Mouse (Mus musculus): ENCODE results near the gene Rpl37a. TPM values are rescaled to one million over a fixed set of nuclear protein-coding genes. Genes with fewer than 3 reads are reported as not detected.

Rpl37a gene
- 1,850 and 1,937 TPM in 2 replicates for polyA plus RNA-seq (2015; fragmentation: Nextera tagmentation; extraction: Ambion mirVana)

DNA sequence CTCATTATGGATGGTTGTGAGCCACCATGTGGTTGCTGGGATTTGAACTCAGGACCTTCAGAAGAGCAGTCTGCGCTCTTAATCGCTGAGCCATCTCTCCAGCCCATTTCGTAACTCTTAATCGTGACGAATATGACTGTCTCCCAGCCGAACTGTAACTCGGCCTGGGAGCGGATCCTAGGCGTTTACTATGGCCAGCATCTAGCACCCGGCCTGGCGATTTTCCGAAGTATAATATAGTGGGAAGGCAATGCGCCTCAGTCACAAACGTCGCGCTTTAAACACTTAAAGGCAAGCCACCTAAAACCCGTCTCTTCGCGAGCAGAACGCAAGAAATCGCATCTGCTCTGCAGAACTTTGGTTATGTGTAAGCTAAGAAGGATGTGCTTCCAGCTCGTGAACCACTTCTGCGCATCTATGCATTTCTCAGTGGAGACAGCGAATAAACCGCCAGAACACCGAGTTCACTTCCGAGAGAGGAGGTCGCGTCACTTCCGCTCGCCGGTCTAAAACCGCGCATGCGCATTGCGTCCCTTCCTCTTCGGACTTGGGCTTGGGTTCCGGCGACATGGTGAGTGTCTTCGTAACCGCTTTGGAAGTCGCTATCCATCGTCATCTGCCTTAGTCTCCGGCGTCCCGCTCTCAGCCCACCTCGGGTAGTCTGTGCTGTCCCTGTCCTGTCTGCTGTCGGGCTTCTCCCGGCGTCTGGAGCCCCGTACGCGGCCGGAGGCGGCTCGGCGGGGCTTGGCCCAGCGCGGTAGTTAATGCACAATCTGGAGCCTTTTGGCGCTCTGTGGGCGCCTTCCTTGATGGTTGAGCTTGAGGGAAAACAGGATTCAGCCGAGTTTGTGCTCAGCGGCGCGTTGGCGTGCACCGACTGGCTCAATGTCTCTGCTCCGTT lies at the start of gene Rpl37a:
TSS of gene Rpl37a (plus strand) at position 538 of the 901 bp plus-strand sequence.
- peak; percentile 95 for ATAC-seq (ENCODE audit: low read depth)
- H3K4me2 ChIP-seq (ENCODE audit: low read depth, low read length), result peak within 1 kb of the TSS; percentile 66
- 3% methylated on average over 68 of the region's 68 CpGs for WGBS

DNA sequence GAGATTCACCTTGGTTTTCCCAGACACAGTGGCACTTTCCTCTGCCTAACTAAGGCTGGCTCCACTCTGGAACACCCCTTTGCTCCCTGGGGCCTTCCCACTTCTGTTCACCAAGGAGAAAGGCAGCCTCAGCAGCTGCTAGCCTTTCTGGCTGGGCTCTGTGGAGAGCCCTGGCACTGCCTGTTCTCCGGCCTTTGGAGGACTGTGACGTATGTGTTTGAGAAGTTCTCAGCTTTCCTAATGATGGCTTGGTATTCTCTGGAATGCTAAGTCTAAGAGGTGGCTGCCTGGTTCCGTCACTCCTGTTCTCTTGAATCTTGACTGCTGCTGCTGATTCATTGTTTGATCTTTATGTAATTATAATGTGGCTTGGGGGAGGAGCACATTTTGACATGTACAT lies 38.0 kb upstream of the Rpl37a start:
- peak; percentile 95 for ATAC-seq (ENCODE audit: low read depth)
- WGBS, result 16% methylated on average over 3 of the region's 3 CpGs
- H3K4me3 ChIP-seq (ENCODE audit: low read length), result no peak overlapping the region
- H3K9ac ChIP-seq (ENCODE audit: low read length), result no peak overlapping the region
- H3K4me1 ChIP-seq (replicated peaks; ENCODE audit: control insufficient read depth, insufficient read depth, low read length), result no peaks in the 10 kb centered on the region
- H3K27ac ChIP-seq (ENCODE audit: low read length), result peak overlapping the region; percentile 44; the same call in 1 of the 2 replicates
- no peak overlapping the region for H3K4me2 ChIP-seq (ENCODE audit: low read depth, low read length)
- H3K9me3 ChIP-seq (ENCODE audit: control insufficient read depth, low read length), result no peaks in the 10 kb centered on the region
- H3K36me3 ChIP-seq (ENCODE audit: control insufficient read depth, insufficient read depth, low read length), result no peaks in the 10 kb centered on the region
- H3K27me3 ChIP-seq (ENCODE audit: control insufficient read depth, insufficient read depth, low read depth, low read length), result no peaks in the 10 kb centered on the region

More for the DNA sequence above, at the start of gene Rpl37a:
- peaks cover 12% of the 10 kb centered on the region for H3K4me1 ChIP-seq (replicated peaks; ENCODE audit: control insufficient read depth, insufficient read depth, low read length)
- H3K27me3 ChIP-seq (ENCODE audit: control insufficient read depth, insufficient read depth, low read depth, low read length), result no peaks in the 10 kb centered on the region
- peak within 1 kb of the TSS; percentile 93 for H3K27ac ChIP-seq (ENCODE audit: low read length)
- H3K36me3 ChIP-seq (ENCODE audit: control insufficient read depth, insufficient read depth, low read length), result peaks cover 13% of the 10 kb centered on the region; the same call in 1 of the 2 replicates
- peak within 1 kb of the TSS; percentile 93 for H3K9ac ChIP-seq (ENCODE audit: low read length)
- H3K4me3 ChIP-seq (ENCODE audit: low read length), result peak within 1 kb of the TSS; percentile 80
- H3K9me3 ChIP-seq (ENCODE audit: control insufficient read depth, low read length), result no peaks in the 10 kb centered on the region

DNA sequence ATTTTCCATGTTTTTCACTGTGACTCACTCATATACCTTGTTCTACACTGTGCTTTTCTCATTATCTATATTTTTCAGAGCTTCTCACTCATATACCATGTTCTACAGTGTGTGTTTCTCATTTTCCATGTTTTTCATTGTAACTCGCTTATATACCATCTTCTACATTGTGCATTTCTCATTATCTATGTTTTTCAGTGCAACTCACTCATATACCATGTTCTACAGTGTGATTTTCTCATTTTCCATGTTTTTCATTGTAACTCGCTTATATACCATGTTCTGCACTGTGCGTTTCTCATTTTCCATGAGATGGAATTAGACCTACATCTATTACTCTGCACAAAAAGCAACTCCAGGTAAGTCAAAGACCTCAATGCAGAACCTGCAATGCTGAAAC lies 14.8 kb upstream of the Rpl37a start:
- no peak for ATAC-seq (ENCODE audit: low read depth)
- H3K27me3 ChIP-seq (ENCODE audit: control insufficient read depth, insufficient read depth, low read depth, low read length), result no peaks in the 10 kb centered on the region
- H3K4me1 ChIP-seq (replicated peaks; ENCODE audit: control insufficient read depth, insufficient read depth, low read length), result no peaks in the 10 kb centered on the region
- no peaks in the 10 kb centered on the region for H3K9me3 ChIP-seq (ENCODE audit: control insufficient read depth, low read length)
- H3K36me3 ChIP-seq (ENCODE audit: control insufficient read depth, insufficient read depth, low read length), result no peaks in the 10 kb centered on the region
- 53% methylated on average over 3 of the region's 3 CpGs for WGBS
- no peak overlapping the region for H3K27ac ChIP-seq (ENCODE audit: low read length)
- no peak overlapping the region for H3K4me2 ChIP-seq (ENCODE audit: low read depth, low read length)
- H3K4me3 ChIP-seq (ENCODE audit: low read length), result no peak overlapping the region
- no peak overlapping the region for H3K9ac ChIP-seq (ENCODE audit: low read length)

DNA sequence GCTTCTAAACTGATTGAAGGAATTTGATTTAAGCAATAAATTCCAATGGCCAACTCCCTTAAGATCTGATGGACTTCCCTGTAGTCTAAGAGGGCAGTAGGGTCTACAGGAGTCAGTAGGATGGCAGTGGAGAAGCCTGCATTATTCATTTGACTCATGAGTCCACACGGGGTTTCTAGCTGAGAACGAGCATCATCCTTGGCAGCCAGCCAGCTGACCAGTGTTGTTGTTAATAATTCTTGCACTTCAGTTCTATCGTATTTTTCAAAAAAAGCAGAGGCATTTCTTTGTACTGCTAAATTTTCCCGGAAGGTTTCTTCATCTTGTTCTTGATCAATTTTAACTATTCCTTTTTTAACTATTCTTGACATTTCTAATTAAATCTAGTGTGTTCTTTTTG lies 12.4 kb upstream of the Rpl37a start:
- no peaks in the 10 kb centered on the region for H3K27me3 ChIP-seq (ENCODE audit: control insufficient read depth, insufficient read depth, low read depth, low read length)
- no peak overlapping the region for H3K4me2 ChIP-seq (ENCODE audit: low read depth, low read length)
- H3K36me3 ChIP-seq (ENCODE audit: control insufficient read depth, insufficient read depth, low read length), result no peaks in the 10 kb centered on the region
- H3K27ac ChIP-seq (ENCODE audit: low read length), result no peak overlapping the region
- no peak for ATAC-seq (ENCODE audit: low read depth)
- no peak overlapping the region for H3K9ac ChIP-seq (ENCODE audit: low read length)
- 26% methylated on average over 4 of the region's 4 CpGs for WGBS
- H3K4me1 ChIP-seq (replicated peaks; ENCODE audit: control insufficient read depth, insufficient read depth, low read length), result no peaks in the 10 kb centered on the region
- H3K4me3 ChIP-seq (ENCODE audit: low read length), result no peak overlapping the region
- H3K9me3 ChIP-seq (ENCODE audit: control insufficient read depth, low read length), result no peaks in the 10 kb centered on the region

DNA sequence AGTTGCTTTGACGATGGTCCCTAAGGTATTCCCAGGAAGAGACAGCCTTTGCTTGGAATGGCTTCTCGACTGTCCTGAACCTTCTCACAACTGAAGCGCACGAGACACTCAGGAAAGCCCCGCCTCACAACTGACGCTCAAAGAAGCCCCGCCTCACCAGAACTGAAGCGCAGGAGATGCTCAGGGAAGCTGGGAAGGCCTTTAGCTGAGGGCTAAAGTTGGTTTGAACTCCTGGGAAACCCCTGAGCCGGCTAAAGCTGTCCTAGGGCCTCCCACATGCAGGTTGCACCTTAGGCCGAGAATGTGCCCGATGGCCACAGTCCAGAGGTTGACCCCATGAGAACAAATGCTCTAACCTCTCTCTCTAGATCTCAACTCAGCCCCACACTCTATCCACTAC lies 10.6 kb upstream of the Rpl37a start, which contains the start of gene Ankar:
TSS of gene Ankar (minus strand) at position 101 of the 400 bp plus-strand sequence.
- no peak within 1 kb of the TSS for H3K27ac ChIP-seq (ENCODE audit: low read length)
- H3K9ac ChIP-seq (ENCODE audit: low read length), result no peak within 1 kb of the TSS
- H3K36me3 ChIP-seq (ENCODE audit: control insufficient read depth, insufficient read depth, low read length), result no peaks in the 10 kb centered on the region
- no peaks in the 10 kb centered on the region for H3K9me3 ChIP-seq (ENCODE audit: control insufficient read depth, low read length)
- ATAC-seq (ENCODE audit: low read depth), result no peak
- H3K4me2 ChIP-seq (ENCODE audit: low read depth, low read length), result no peak within 1 kb of the TSS
- H3K4me3 ChIP-seq (ENCODE audit: low read length), result no peak within 1 kb of the TSS
- 79% methylated on average over 11 of the region's 11 CpGs for WGBS
- no peaks in the 10 kb centered on the region for H3K27me3 ChIP-seq (ENCODE audit: control insufficient read depth, insufficient read depth, low read depth, low read length)
- H3K4me1 ChIP-seq (replicated peaks; ENCODE audit: control insufficient read depth, insufficient read depth, low read length), result no peaks in the 10 kb centered on the region

DNA sequence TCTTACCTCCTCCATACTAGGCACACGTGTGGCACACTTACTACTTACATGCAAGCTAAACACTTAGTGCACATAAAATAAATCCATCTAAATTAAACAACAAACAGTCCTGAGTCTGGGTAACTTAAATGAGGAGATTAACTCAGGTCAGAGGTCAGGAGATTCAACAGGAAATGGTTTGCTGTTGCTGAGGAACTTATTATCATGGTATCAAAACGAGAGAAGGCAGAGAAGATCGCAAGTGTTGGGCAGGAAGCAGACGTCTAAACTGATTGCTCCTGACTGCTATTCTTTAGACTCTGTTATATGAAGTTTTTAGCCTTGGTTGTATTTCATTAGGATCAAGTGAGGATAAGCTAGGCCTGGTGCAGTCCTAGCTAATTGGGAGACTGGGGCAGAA lies 3.6 kb upstream of the Rpl37a start:
- H3K9ac ChIP-seq (ENCODE audit: low read length), result no peak overlapping the region
- 50% methylated on average over 4 of the region's 4 CpGs for WGBS
- H3K4me1 ChIP-seq (replicated peaks; ENCODE audit: control insufficient read depth, insufficient read depth, low read length), result peaks cover 5% of the 10 kb centered on the region
- no peak overlapping the region for H3K4me3 ChIP-seq (ENCODE audit: low read length)
- H3K27ac ChIP-seq (ENCODE audit: low read length), result no peak overlapping the region
- no peak for ATAC-seq (ENCODE audit: low read depth)
- H3K4me2 ChIP-seq (ENCODE audit: low read depth, low read length), result no peak overlapping the region
- no peaks in the 10 kb centered on the region for H3K36me3 ChIP-seq (ENCODE audit: control insufficient read depth, insufficient read depth, low read length)
- H3K9me3 ChIP-seq (ENCODE audit: control insufficient read depth, low read length), result no peaks in the 10 kb centered on the region
- H3K27me3 ChIP-seq (ENCODE audit: control insufficient read depth, insufficient read depth, low read depth, low read length), result no peaks in the 10 kb centered on the region

DNA sequence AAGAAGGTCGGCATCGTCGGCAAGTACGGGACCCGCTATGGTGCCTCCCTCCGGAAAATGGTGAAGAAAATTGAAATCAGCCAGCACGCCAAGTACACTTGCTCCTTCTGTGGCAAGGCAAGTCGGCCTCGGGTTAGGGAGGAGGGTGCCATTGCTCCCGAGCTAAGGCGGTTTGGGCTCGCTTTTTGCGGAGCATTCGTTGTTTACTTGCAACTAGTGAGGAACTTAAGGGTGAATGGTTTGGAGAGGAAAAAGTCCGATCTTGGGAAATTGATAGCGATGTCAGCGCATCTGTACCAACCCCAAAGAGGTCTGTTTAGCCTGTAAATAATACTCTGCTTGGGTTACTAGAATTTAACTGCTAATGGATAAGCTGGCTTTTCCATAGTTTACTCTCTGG lies 594 bp downstream of the Rpl37a start:
- Histone ChIP-seq H3K27ac (ENCODE audit: low read length) (peak overlapping the region; percentile 93), H3K4me3 (ENCODE audit: low read length) (peak overlapping the region; percentile 80), H3K4me2 (ENCODE audit: low read depth, low read length) (peak overlapping the region; percentile 66), H3K9me3 (ENCODE audit: control insufficient read depth, low read length) (no peaks in the 10 kb centered on the region), H3K9ac (ENCODE audit: low read length) (peak overlapping the region; percentile 93), H3K4me1 (replicated peaks; ENCODE audit: control insufficient read depth, insufficient read depth, low read length) (peaks cover 12% of the 10 kb centered on the region), H3K27me3 (ENCODE audit: control insufficient read depth, insufficient read depth, low read depth, low read length) (no peaks in the 10 kb centered on the region), H3K36me3 (ENCODE audit: control insufficient read depth, insufficient read depth, low read length) (peaks cover 13% of the 10 kb centered on the region; the same call in 1 of the 2 replicates)
- no peak for ATAC-seq (ENCODE audit: low read depth)
- under 1% methylated on average over 17 of the region's 17 CpGs for WGBS

DNA sequence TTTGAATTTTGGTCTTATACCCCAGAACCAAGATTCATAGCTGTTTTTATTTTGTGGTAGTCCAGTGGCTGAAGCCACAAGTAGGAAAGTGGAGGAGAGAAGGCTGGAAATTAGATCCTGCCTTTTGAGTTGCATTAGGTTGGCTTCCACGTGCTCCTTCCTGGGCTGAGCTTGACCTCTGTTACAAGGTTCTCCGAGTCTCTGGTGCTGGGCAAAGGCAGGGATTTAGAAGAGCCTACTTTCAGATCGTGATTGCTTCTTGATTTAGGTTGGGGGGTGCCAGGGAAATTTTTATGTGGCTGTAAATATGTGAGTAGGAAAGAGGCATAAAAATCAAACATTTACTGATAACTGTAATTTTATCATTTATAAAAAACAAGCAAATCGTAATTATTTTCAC lies 3.5 kb downstream of the Rpl37a start:
- H3K9me3 ChIP-seq (ENCODE audit: control insufficient read depth, low read length), result no peaks in the 10 kb centered on the region
- H3K9ac ChIP-seq (ENCODE audit: low read length), result no peak overlapping the region
- 65% methylated on average over 4 of the region's 4 CpGs for WGBS
- H3K36me3 ChIP-seq (ENCODE audit: control insufficient read depth, insufficient read depth, low read length), result peaks cover 13% of the 10 kb centered on the region; the same call in 1 of the 2 replicates
- H3K27me3 ChIP-seq (ENCODE audit: control insufficient read depth, insufficient read depth, low read depth, low read length), result no peaks in the 10 kb centered on the region
- H3K4me2 ChIP-seq (ENCODE audit: low read depth, low read length), result no peak overlapping the region
- no peak for ATAC-seq (ENCODE audit: low read depth)
- no peak overlapping the region for H3K27ac ChIP-seq (ENCODE audit: low read length)
- no peak overlapping the region for H3K4me3 ChIP-seq (ENCODE audit: low read length)
- H3K4me1 ChIP-seq (replicated peaks; ENCODE audit: control insufficient read depth, insufficient read depth, low read length), result peaks cover 12% of the 10 kb centered on the region

DNA sequence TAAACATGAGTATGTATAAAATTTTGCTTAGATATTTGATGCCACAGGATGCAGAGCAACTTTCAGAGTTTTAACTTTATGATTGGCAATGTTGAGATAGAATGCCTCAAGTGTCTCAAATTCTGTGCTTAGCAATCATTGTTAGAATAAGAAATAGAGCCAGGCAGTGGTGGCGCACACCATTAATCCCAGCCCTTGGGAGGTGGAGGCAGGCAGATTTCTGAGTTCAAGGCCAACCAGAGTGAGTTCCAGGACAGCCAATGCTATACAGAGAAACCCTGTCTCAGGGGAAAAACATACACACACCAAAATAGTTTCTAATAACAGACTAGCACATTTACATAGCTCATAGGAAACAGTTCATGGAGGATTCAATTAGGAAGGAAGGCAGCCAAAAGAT lies 4.0 kb downstream of the Rpl37a start:
- no peak for ATAC-seq (ENCODE audit: low read depth)
- peaks cover 13% of the 10 kb centered on the region; the same call in 1 of the 2 replicates for H3K36me3 ChIP-seq (ENCODE audit: control insufficient read depth, insufficient read depth, low read length)
- H3K4me2 ChIP-seq (ENCODE audit: low read depth, low read length), result no peak overlapping the region
- no peak overlapping the region for H3K9ac ChIP-seq (ENCODE audit: low read length)
- no peaks in the 10 kb centered on the region for H3K27me3 ChIP-seq (ENCODE audit: control insufficient read depth, insufficient read depth, low read depth, low read length)
- no peak overlapping the region for H3K27ac ChIP-seq (ENCODE audit: low read length)
- H3K4me3 ChIP-seq (ENCODE audit: low read length), result no peak overlapping the region
- H3K9me3 ChIP-seq (ENCODE audit: control insufficient read depth, low read length), result no peaks in the 10 kb centered on the region
- 86% methylated on average over 1 of the region's 1 CpGs for WGBS
- H3K4me1 ChIP-seq (replicated peaks; ENCODE audit: control insufficient read depth, insufficient read depth, low read length), result peaks cover 12% of the 10 kb centered on the region
